8 mouse cellular contexts compared by ENCODE assay signal in the genomic region with DNA sequence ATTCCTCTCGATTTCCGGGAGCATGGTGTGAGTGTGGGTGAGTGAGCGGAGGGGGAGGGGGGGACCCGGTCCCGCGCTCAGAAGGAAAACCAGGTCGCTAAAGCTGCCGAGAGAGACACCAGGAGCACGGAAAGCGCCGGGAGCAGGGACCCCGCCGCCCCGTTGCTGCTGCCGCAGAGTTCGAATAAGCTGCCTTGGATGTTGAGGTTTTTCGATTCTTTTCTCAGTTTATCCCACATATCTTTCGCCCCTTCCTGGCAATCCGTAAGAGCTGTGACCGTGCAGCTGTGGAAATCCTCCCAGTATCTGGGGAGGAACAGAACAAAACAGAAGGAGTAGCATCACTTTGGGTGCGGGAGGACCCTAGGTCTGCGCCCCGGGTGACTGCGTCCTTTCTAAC. TPM values are rescaled to one million over a fixed set of nuclear protein-coding genes. Genes with fewer than 3 reads are reported as not detected.
A peak's percentile ranks its signal among the peaks of the same experiment; 100 is the strongest.
DNase-seq lines count a peak whose midpoint lies in the region; ATAC-seq and TF ChIP-seq lines count a peak whose summit lies in the region.
"Had no signal": no experiment of that assay in that cellular context is flagged by ENCODE, and none has a peak within 500 bp of the region (broad histone marks: within the 10 kb centered on the region; RNA-seq: fewer than 3 reads in every experiment).

No protein-coding gene starts in this region.

- H3K4me3 ChIP-seq in lung, embryonic 14.5 days (ENCODE audit: low read depth, low read length), result peak overlapping the region; percentile 30
- peak overlapping the region; percentile 40 for H3K4me3 ChIP-seq in forebrain, embryonic 12.5 days (replicated peaks)
- peak overlapping the region; percentile 48 for H3K4me3 ChIP-seq in limb, embryonic 13.5 days
- H3K4me3 ChIP-seq in stomach, embryonic 14.5 days (ENCODE audit: low read depth, low read length), result peak overlapping the region; percentile 20

- TF ChIP-seq CTCF in lung, embryonic 14.5 days (IDR thresholded peaks at IDR 0.05; ENCODE audit: low read depth), result no peak

- peak overlapping the region; percentile 56 for H3K4me2 ChIP-seq in lung, embryonic 14.5 days
- peak overlapping the region; percentile 67 for H3K4me2 ChIP-seq in forebrain, embryonic 12.5 days
- H3K4me2 ChIP-seq in limb, embryonic 13.5 days (replicated peaks), result peak overlapping the region; percentile 78
- peak overlapping the region; percentile 37 for H3K4me2 ChIP-seq in stomach, embryonic 14.5 days (replicated peaks; ENCODE audit: low read depth, low read length)

- 0 out of 2 replicates have a peak, but pooled peaks cover 3% of the 10 kb centered on the region for H3K9me3 ChIP-seq in lung, embryonic 14.5 days (ENCODE audit: low read depth, low read length)
- H3K9me3 ChIP-seq in forebrain, embryonic 12.5 days, result no peaks in the 10 kb centered on the region
- H3K9me3 ChIP-seq in limb, embryonic 13.5 days, result no peaks in the 10 kb centered on the region
- no peaks in the 10 kb centered on the region for H3K9me3 ChIP-seq in stomach, embryonic 14.5 days (ENCODE audit: control insufficient read depth, low read depth, low read length)

- no peaks in the 10 kb centered on the region; the same call in 1 of the 2 replicates for H3K4me1 ChIP-seq in lung, embryonic 14.5 days (ENCODE audit: insufficient read depth)
- H3K4me1 ChIP-seq in forebrain, embryonic 12.5 days, result peaks cover 34% of the 10 kb centered on the region
- H3K4me1 ChIP-seq in limb, embryonic 13.5 days, result peaks cover 40% of the 10 kb centered on the region
- peaks cover 11% of the 10 kb centered on the region for H3K4me1 ChIP-seq in stomach, embryonic 14.5 days (ENCODE audit: control insufficient read depth, insufficient read depth, low read length)

- H3K27ac ChIP-seq in lung, embryonic 14.5 days (ENCODE audit: low read depth), result no peak overlapping the region
- peak overlapping the region; percentile 90 for H3K27ac ChIP-seq in forebrain, embryonic 12.5 days
- H3K27ac ChIP-seq in limb, embryonic 13.5 days, result peak overlapping the region; percentile 15; the same call in 1 of the 2 replicates
- H3K27ac ChIP-seq in stomach, embryonic 14.5 days (ENCODE audit: low read length), result no peak overlapping the region
- H3K27ac ChIP-seq: macrophage had no signal

- peaks cover 99% of the 10 kb centered on the region for H3K27me3 ChIP-seq in lung, embryonic 14.5 days (ENCODE audit: insufficient read depth, low read length)
- peaks cover 89% of the 10 kb centered on the region for H3K27me3 ChIP-seq in forebrain, embryonic 12.5 days
- peaks cover 91% of the 10 kb centered on the region for H3K27me3 ChIP-seq in limb, embryonic 13.5 days
- peaks cover 77% of the 10 kb centered on the region for H3K27me3 ChIP-seq in stomach, embryonic 14.5 days (ENCODE audit: control insufficient read depth, insufficient read depth, low read length)

- H3K9ac ChIP-seq in lung, embryonic 14.5 days, result no peak overlapping the region
- peak overlapping the region; percentile 56 for H3K9ac ChIP-seq in forebrain, embryonic 12.5 days
- H3K9ac ChIP-seq in limb, embryonic 13.5 days, result peak overlapping the region; percentile 66
- H3K9ac ChIP-seq in stomach, embryonic 14.5 days (replicated peaks; ENCODE audit: low read depth, low read length), result no peak overlapping the region

- no peak for DNase-seq in lung, embryonic 14.5 days
- DNase-seq in lung, postnatal 14 days, result no peak
- DNase-seq in cerebellum, adult 9-11 months, result peak; percentile 78
- no peak for DNase-seq in adrenal gland, postnatal 14 days

- WGBS in lung, embryonic 14.5 days, result under 1% methylated on average over 24 of the region's 24 CpGs
- under 1% methylated on average over 24 of the region's 24 CpGs for WGBS in forebrain, embryonic 12.5 days
- 1% methylated on average over 24 of the region's 24 CpGs for WGBS in limb, embryonic 13.5 days
- 1% methylated on average over 24 of the region's 24 CpGs for WGBS in stomach, embryonic 14.5 days

- no peak for ATAC-seq in lung, embryonic 14.5 days (ENCODE audit: insufficient read depth)
- no peak for ATAC-seq in forebrain, embryonic 12.5 days (ENCODE audit: low FRiP score)
- no peak for ATAC-seq in limb, embryonic 13.5 days (ENCODE audit: low FRiP score, low read depth)
- ATAC-seq in stomach, embryonic 14.5 days (ENCODE audit: insufficient number of reproducible peaks, insufficient read depth, low FRiP score, low read depth), result no peak

- no peaks in the 10 kb centered on the region for H3K36me3 ChIP-seq in lung, embryonic 14.5 days (ENCODE audit: insufficient read depth)
- H3K36me3 ChIP-seq in forebrain, embryonic 12.5 days (replicated peaks), result no peaks in the 10 kb centered on the region
- no peaks in the 10 kb centered on the region for H3K36me3 ChIP-seq in limb, embryonic 13.5 days
- H3K36me3 ChIP-seq in stomach, embryonic 14.5 days (ENCODE audit: control insufficient read depth, insufficient read depth, low read length), result no peaks in the 10 kb centered on the region

RNA-seq across cellular contexts. Expression of gene Nrn1, which starts 8.4 kb away (rescaled TPM):
- polyA plus RNA-seq in lung, embryonic 14.5 days (2014; fragmentation: Nextera tagmentation; extraction: Ambion mirVana), result 0.12 and 0.42 TPM in 2 replicates
- 43.5 and 43.8 TPM in 2 replicates for polyA plus RNA-seq in forebrain, embryonic 12.5 days (2016; fragmentation: Nextera tagmentation; extraction: Ambion mirVana)
- 7.5 and 7.7 TPM in 2 replicates for polyA plus RNA-seq in limb, embryonic 13.5 days (2015; fragmentation: Nextera tagmentation; extraction: Ambion mirVana)
- polyA plus RNA-seq in stomach, embryonic 14.5 days (2014; fragmentation: Nextera tagmentation; extraction: Ambion mirVana), result 1.8 and 1.9 TPM in 2 replicates
- 5.9 and 40.5 TPM in 2 replicates for total RNA-seq in adrenal gland, postnatal 14 days (2021)
- polyA plus RNA-seq: macrophage had no signal

Comparison
In these comparisons a context has a peak if more than half of its experiments do, and no peak if none do; other contexts are left out.
1. H3K27ac ChIP-seq: peak in forebrain, embryonic 12.5 days (single experiment) and limb, embryonic 13.5 days (single experiment); none in lung, embryonic 14.5 days (single experiment) and stomach, embryonic 14.5 days (single experiment).
2. H3K9ac ChIP-seq: peak in forebrain, embryonic 12.5 days (single experiment) and limb, embryonic 13.5 days (single experiment); none in lung, embryonic 14.5 days (single experiment) and stomach, embryonic 14.5 days (single experiment).
3. Peak in every context shown above with its lines, with median percentiles within 50 percentile points of each other: H3K4me2 ChIP-seq and H3K4me3 ChIP-seq.